Mouse (Mus musculus) naive thymus-derived CD4-positive, alpha-beta T cell, adult 2 months (primary cell): ENCODE data around the gene E430018J23Rik.
"Not testable (repeated sequence)": the region's sequence is repeated elsewhere in the genome, so short reads cannot be mapped to it uniquely, and the experiment has no call there.

Experiments
- DNase-seq: peaks from one replicate; pipeline ENCODE4 v3.0.0-alpha.2; 2011; ENCODE audit warnings: low read depth

The E430018J23Rik gene

DNA sequence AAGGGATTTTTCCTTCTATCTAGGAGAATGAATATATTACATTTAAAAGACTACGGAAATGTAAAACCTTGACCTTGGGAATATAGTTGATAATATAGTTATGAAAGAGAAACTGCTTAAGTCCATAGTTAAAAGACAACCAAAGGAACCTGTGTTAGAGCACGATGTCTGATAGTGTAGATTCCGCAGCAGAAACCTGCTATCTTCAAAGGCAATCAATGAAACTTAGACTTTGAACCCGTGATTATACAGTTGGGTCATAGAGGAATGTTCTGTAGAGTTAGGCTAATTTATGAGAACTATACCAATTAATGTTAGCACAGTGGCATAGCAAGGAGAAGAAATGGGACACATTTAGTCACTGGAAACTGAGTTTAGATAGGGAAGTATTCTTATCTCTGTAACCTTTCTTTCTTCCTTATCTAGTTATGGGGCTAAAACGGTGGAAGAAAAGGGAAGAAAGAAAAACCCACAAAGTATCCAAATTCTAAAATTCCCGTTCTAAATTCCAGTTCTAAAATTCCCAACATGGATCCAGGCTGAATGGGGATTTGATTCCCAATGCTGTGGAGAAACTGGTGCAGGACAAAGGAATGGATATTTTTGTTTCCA, 15.0 kb downstream of the E430018J23Rik start:
- no peak for DNase-seq

DNA sequence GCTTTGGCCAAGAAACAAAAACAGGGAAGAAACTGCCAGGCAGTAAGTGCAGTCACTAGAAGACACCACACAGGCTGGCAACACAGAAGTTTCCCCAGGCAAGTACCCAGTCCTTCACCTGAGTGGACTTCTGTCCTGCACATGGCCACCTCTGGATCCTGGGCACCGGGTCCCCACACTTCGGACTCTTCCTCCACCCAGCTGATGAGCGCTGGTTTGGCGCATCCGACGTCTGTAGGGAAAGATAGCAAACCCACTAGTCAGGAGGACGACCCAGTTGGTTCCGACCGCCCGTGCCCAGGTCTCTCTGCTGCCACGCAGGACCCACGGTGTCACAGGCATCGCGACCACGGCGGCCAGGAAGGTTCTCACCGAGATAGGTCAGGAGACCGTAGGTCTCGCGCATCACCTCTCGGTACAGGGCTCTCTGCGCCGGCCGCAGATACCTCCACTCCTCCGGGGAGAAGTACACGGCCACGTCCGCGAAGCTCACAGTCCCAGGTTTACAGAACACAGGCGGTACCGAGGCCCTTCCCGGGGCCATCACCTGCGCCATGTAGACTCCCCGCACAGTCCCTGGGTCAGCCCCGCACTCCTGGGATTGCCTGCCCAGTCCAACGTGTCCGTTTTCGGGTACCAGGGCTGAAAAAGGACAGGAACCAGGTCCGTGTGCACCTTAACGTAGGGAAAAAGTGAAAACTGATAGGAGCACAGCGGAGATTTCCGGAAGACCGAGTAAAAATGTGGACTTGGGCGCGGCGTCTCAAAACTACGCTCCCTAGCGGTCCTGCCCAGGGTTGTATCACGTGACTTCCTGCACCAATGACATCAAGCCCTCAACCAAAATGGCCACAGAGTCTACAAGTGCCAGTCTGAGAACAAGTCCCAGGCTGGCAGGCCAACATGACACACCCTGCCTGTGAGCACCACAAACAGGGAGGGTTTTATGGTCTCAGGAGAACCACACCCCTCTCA, 17.9 kb downstream of the E430018J23Rik start, which contains the start of gene Zfp747:
Gene Zfp747 (minus strand): TSS at position 780 of the 975 bp plus-strand sequence.
- DNase-seq = peak; percentile 97

DNA sequence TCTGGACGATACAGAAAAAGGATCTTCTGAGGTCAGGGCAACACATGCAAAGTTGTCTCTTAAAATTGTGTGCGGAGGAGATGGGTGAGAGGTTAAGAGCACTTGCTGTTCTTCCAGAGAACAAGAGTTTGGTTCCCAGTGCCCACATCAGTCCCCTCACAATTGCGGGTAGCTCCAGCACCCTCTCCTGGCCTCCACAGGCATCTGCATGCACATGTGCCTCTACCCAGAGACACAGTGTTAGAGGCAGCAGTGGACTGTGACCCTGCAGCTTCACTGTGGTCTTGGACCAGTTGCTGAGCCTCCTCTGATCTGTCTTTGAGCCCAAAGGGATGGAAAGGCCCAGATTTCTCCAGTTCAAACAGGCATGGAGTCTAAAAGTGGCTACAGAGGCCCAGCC, 21.6 kb downstream of the E430018J23Rik start:
- DNase-seq = not testable (repeated sequence)

DNA sequence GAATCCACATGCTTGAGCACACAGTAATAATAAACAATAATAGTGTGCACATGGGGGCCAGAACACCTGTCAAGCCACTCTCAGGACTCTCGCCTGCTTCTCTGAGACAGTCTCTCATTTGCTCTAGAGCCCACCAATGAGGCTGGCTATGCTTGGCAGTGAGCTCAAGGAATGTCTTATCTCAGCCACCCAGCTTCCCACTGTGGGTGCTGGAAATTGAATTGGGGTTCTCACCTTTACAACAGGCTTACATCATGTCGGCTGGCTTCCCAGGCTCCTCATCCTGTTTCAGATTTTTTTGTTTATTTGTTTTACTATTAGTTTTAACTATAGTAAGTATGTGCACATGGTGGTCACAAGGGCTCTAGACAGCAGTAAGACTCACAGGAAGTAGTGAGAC, 22.2 kb downstream of the E430018J23Rik start:
- DNase-seq = no peak

DNA sequence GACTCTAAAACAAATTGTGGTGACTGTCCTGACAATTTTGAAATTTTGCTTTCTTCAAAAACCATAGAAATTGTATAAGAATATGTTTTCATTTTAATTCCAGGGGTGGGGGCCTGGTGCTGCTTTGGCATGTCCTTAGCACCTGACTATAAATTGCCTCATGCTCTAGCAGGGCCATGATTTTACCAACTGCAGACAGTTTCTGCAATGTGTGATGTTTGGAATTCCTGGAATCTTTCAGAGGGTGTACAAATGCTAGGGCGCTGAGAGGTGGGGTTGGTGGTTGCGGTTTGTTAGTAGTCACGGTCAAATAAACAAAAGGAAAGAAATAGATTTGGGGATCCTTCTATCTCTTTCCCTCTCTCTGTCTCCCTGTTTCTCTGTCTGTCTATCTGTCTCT, 27.2 kb downstream of the E430018J23Rik start:
- no peak for DNase-seq

DNA sequence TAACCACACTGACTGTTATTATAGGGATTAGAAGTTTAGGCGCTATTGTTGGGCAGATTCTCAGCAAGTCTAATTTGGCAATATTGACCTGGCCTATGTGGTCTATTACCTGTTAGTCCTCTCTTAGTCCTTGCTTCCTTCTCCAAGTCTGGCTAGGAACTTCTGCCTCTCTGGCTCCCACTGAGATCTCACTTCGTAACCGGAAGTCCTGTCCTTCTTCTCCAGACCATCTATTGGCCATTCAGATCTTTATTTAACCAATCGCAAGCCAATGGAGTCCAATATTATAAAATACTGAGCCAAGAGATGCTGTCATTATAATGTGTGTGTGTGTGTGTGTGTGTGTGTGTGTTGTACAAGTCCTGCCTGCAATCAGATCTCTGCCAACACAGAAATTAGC, 29.3 kb downstream of the E430018J23Rik start:
- DNase-seq = no peak

DNA sequence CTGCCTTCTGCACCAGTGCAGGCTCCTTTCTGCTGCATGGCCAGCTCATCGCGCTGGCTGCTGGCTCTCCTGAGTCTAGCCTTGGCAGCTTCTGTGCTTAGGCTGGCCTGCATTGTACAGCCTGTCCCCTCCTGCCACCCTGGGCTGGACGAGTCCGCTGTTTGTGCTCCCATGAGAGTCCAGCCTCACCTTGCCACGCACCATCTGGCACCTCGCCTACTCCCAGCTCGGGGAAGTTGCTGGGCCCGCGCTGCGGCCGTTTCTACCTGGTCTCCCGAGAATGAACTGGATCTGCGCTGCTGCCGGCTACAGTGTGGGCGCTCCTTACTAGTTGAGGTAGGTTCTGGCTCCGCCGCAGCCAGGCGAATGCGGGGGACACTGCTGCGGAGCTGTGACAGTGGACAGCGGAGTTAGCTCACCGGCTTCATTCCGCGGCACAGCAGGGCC, 29.9 kb downstream of the E430018J23Rik start:
- no peak for DNase-seq

DNA sequence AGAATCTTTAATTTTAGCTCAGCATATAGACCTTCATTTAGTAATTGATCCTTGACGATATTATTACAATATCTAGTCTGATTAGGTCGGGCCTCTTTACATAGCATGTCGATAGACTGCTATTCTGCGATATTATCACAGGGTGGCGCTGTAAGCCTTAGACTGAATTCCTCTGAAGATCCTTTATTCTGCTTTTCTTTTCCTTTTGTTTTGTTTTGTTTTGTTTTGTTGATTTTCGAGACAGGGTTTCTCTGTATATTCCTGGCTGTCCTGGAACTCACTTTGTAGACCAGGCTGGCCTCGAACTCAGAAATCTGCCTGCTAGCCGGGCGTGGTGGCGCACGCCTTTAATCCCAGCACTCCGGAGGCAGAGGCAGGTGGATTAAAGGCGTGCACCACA, 31.0 kb downstream of the E430018J23Rik start:
- DNase-seq = peak; percentile 82

DNA sequence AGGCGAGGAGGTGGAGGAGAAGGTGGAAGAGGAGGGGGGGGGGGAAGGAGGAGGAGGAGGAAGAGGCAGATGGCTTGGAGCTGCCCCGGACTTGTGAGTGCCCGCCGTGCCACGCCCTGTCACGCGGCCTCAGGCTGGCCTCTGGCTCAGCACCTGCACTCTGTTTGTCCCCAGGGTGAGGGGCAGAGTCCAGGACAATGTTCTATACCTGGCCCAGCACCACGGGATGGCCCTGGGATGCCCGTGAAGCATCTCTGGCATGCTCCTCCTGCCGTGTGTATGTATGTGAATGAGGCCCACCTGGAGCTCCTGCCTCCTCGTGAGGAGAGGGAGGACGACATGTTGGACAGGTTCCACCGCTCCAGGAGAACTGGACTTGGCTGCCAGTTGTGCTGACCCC, 32.0 kb downstream of the E430018J23Rik start:
- no peak for DNase-seq

DNA sequence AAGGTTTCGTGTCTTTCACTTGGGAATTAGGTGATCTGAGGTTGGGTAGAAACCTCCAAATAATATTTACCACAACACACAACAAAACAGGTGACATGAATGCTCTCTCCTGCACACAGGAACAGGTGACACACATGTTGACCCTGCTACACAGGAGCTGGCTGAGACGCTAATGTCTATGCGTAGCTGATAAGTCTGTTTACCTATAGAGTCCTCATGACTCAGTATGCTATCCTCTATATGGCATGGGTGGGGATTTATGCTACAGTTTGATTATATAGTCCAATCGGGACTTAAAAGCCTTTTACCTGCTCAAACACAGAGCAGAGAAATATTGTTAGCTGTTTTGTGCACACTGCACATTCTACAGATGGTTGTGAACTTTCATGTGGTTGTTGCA, 33.2 kb downstream of the E430018J23Rik start:
- no peak for DNase-seq

DNA sequence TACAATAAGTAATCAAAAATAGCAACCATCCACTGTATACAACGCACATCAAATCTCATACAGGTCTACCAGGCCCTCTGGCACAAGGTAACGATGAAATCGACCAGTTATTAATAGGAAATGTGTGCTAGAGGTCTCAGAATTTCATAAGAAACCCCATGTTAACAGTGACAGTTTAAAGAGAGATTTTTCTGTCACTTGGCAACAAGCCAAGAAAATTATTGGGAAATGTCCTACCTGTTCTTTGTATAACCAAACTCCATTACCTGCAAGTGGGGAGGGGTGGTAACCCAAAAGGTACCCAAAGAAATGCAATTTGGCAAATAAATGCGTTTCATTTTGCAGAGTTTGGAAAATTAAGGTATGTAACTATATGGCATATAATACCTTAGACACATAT, 35.0 kb downstream of the E430018J23Rik start:
- DNase-seq = no peak

DNA sequence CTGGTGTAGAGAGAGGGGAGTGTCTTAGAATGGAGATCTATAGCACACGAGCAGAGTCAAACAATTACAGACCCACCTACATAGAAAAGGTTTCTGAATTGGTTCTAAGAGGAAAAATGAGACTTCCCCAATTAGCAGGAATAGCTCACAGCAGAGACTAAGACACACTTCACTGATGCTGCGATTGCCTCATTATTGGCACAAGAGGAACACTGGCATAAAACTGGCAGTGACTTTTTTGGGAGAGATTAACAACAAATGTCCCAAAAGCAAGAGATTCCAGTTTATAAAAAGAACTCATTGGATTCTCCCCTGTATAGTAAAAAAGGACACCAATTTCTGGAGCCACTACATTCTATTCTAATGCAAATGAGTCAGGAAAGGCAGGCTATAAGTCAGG, 35.6 kb downstream of the E430018J23Rik start:
- DNase-seq = no peak

DNA sequence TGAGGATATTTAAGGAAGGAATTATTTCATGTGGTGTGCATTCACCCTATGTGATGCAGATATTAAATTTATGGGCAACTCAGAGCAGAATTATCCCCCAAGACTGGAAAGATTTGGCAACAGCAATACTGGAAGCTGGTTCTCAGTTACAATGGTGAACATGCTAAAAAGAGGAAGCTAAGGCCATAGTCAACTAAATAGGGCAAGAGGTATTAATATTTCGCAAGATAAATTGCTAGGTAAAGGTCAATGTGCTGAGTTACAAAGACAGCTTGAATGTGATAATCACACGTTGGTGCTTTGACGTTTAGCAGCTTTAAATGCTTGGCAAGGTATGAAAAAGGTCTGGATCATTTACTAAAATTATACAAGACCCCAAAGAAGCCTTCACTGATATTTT, 37.6 kb downstream of the E430018J23Rik start:
- DNase-seq = no peak

DNA sequence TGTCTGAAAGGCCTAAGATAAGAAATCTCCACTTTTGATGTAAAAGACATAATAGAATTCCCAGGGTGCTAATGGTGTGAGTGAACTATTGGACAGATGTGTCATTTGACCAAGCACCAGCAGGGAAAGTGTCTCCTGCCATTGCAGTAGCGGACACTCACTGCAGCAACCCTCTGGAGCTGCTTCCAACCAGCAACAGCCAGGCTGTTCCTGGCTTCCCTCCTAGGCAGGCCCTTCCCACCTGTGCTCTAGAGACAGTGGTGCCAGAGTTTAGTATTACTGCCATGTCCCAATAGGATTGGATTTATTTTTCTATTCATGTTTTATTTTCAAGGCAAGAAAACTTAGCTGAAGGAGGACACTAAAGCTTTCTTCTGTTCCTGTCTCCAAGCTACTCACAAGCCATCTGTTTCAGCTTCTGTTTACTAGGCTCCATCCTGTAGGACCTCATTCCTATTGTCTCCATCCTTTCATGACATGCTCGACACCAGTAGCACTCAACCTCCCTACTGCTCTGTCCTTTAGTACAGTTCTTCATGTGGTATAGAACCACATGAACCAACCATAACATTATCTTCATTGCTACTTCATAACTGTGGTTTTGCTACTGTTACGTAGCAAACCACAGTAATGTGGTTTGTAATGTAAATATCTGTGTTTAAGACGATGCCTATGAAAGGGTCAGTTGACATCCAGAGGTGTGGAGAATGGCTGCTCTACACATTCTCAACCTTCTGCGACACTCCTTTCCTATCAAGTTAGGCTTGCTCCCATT, 42.0 kb downstream of the E430018J23Rik start:
- no peak for DNase-seq

DNA sequence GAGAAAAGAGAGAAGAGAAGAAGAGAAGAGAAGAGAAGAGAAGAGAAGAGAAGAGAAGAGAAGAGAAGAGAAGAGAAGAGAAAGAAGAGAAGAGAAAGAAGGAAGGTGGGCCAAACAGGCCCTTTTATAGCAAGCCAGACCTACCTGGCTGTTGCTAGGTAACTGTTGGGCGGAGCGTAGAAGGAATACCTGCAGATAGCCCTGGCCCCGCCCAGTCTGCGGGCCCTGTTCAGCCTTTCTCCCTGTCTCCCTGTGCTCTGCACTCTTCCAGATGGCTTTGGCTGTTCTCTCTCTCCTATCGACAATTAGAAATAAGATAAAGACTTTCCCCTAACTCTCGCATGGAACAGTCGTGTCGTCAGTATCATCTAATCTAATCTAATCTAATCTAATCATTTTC, 46.8 kb downstream of the E430018J23Rik start:
- no peak for DNase-seq

DNA sequence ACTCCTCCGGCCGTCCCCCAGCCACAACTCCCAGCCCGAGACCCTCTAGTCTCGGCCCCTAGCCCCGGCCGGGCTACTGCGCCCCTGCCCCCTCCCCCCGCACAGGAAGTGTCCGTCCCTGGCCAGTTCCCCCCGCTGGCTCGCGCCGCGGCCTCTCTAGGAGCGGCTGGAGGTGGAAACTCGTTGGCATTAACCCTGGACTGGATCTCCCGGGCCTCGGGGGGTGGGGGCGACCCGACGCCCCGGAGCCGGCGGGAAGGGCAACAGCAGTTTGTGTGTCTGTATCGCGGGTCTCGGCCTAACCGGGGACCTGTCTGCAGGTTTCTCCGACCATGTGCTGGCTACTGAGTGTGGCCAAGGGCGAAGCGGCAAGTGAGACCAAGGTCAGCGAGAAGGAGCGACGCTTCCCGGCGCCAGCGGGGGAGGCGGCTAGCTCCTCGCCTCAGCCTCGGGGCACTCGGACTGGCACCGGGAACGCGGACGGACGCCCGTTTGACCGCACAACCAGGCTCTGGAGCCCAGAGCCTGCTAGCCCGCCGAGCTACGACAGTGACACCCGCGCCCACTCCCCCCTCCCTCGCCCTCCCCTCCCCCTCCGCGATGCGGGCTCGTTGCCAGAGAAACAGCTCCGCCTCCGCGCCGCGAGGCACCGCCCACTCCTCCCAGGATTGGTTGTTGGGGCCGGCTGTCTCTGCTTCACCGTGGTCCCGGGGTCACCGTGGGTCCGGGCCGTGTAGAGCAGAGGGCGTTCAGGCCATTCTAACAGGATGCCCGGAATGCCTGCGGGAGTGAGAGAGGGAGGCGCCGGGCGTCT, 47.7 kb downstream of the E430018J23Rik start, which contains the start of gene Zfp768:
Gene Zfp768 (minus strand): TSS at position 78 of the 814 bp plus-strand sequence.
- peak; percentile 86 for DNase-seq

DNA sequence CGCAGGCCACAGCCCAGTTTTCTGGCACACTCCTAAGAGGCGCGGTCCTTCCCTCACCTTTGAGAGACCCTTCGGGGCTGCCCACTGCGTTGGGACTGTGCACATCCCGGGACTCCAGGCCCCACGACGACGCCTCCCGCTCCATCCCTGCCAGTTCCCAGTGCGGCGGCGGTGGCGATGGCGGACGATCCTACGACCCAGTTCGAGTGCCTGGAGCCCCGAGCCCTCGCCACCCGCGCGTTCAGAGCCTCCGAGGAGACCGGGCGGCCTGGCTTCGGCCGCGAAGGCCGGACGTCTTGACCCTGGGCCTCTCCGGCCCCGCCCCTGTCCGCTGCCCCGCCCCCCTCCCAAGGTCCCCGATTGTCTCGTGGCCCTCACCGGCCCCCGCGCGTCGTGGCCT, 48.3 kb downstream of the E430018J23Rik start:
- no peak for DNase-seq

DNA sequence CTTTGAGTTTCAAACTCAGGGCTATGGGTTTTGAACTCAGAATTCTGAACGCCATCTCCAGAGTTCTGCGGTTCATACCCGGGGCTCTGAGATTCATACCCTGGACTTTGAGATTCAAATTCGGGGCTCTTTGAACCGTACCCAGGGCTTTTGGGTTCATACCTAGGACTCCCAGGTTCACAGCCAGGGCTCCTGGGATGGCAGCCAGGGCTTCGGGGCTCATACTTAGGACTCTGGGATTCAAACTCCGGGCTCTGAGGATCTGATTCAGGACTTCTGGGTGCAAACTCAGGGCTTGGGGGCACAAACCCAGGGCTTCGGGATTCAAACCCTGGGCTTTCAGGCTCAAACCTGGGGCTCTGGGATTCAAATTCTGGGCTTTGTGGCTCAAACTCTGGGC, 49.1 kb downstream of the E430018J23Rik start:
- no peak for DNase-seq

DNA sequence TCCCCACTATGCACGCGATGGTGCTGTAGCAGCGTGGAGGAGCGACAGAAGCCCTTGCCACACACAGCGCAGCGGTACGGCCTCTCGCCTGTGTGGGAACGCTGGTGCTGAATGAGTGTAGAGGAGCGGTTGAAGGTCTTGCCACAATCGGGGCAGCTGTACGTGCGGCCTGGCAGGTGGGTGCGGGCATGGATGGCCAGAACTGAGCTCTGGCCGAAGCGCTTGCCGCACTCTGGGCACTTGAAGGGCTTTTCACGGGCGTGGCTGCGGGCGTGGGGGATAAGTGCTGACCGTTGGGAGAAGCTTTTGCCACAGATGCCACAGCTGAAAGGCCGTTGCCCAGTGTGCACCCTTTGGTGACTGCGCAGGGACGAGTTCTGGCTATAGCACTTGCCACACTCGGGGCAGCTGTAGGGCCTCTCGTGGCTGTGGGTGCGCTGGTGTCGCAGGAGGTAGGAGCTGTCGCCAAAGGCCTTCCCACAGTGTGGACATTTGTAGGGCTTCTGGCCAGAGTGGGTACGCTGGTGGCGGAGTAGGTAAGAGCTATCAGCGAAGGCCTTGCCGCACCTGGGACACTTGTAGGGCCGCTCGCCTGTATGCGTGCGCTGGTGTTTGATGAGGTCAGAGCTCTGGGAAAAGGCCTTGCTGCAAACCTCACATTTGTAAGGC, 49.9 kb downstream of the E430018J23Rik start:
- DNase-seq = no peak

DNA sequence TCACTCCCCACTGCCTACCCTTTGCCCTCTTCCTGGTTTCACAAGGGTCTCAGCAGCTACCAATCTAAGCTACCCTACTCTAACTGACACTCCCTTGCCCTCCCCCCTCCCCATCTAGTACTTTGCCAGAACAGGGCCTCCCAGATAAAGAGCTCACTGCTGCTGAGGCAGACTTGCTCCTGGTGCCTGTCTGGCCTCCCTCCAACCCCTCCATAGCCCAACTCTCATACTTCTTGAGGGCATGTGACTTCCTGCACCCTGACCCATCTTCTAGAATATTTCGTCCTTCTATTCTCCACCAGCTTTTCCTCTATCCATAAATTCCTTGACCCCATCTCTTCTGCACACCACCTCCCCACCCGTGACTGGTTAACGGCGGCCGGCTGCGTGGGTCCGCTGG, 50.5 kb downstream of the E430018J23Rik start:
- DNase-seq = no peak

DNA sequence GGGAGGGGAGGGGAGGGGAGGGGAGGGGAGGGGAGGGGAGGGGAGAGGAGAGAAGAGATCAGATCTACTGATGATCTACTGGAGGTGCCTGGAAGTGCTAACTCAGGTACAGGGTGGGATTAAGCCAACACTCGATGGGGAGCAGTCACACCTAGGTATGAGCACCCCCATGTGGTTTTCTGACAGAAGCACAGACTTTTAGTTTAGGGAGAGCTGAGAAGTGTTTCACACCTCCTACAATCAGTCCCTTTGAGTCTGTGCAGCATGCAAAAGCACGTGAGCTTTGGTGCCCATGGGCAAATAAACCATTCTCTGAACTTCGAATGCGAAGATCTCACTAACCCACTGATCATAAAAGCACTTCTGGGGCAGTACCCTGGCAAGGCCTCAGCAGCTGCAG, 51.1 kb downstream of the E430018J23Rik start:
- DNase-seq = peak; percentile 71
